Mouse (Mus musculus) embryonic facial prominence, embryonic 12.5 days (tissue): ENCODE measurements around the gene Rbl2. TPM values are rescaled to one million over a fixed set of nuclear protein-coding genes. Genes with fewer than 3 reads are reported as not detected.

Experiments used
- ATAC-seq: fragments of 200-750 bp; cut with Nextera tagmentation; 2 replicates; pipeline ENCODE4 v1.8.0; 2017; ENCODE audit not compliant: insufficient number of reproducible peaks, insufficient read depth, low FRiP score, low TSS enrichment
- H3K27ac ChIP-seq: fragments of 300-500 bp; sonication (generic); 2 replicates; pipeline ENCODE4 v1.5.1; 2016; ENCODE audit warnings: mild to moderate bottlenecking
- H3K27me3 ChIP-seq: fragments of 300-500 bp; sonication (generic); 2 replicates; pipeline ENCODE4 v1.6.1; 2016; ENCODE audit warnings: mild to moderate bottlenecking, moderate library complexity
- H3K36me3 ChIP-seq: fragments of 300-500 bp; sonication (generic); 2 replicates; pipeline ENCODE4 v1.6.1; 2016; ENCODE audit warnings: mild to moderate bottlenecking
- H3K4me1 ChIP-seq: fragments of 300-500 bp; sonication (generic); 2 replicates; pipeline ENCODE4 v1.6.1; 2016
- H3K4me2 ChIP-seq: fragments of 300-500 bp; sonication (generic); replicated peaks from 2 replicates; pipeline ENCODE4 v1.6.1; 2016; ENCODE audit warnings: mild to moderate bottlenecking, moderate library complexity
- H3K4me3 ChIP-seq: fragments of 300-500 bp; sonication (generic); 2 replicates; pipeline ENCODE4 v1.5.1; 2016; ENCODE audit warnings: mild to moderate bottlenecking
- H3K9ac ChIP-seq: fragments of 300-500 bp; sonication (generic); 2 replicates; pipeline ENCODE4 v1.6.1; 2016; ENCODE audit warnings: mild to moderate bottlenecking, moderate library complexity
- H3K9me3 ChIP-seq: fragments of 300-500 bp; sonication (generic); 2 replicates; pipeline ENCODE4 v1.6.1; 2016; ENCODE audit warnings: mild to moderate bottlenecking, moderate library complexity
- WGBS: fragments of 180-500 bp; shearing (Covaris S2); methylation state at CpG from one replicate; pipeline ENCODE4 v1.1.7; 2016; 5-methylcytosine and 5-hydroxymethylcytosine counted together
- polyA plus RNA-seq: library from polyadenylated mRNA; unstranded; fragments of >200 nt; fragmentation: Nextera tagmentation; extraction: Ambion mirVana; gene quantifications from 2 replicates; pipeline ENCODE4 v1.2.1, GENCODE M21; 2016

Rbl2 gene
- polyA plus RNA-seq, 1 experiment from 2014 or later: 16.5 TPM

GRCm38 (mm10) chr8:91147715-91148114 lies 77.9 kb downstream of the Rbl2 start:
- no peaks in the 10 kb centered on the region for H3K4me1 ChIP-seq
- H3K4me2 ChIP-seq: no peak overlapping the region
- no peak overlapping the region for H3K4me3 ChIP-seq
- ATAC-seq: no peak
- no peaks in the 10 kb centered on the region for H3K36me3 ChIP-seq
- no peaks in the 10 kb centered on the region for H3K27me3 ChIP-seq
- no peak overlapping the region for H3K9ac ChIP-seq
- no peak overlapping the region for H3K27ac ChIP-seq
- H3K9me3 ChIP-seq: no peaks in the 10 kb centered on the region
- 11% methylated on average over 6 of the region's 6 CpGs for WGBS

- no peaks in the 10 kb centered on the region for H3K4me1 ChIP-seq
- no peak for ATAC-seq
- no peak overlapping the region for H3K27ac ChIP-seq
- 76% methylated on average over 15 of the region's 15 CpGs for WGBS
- H3K27me3 ChIP-seq: no peaks in the 10 kb centered on the region
- no peaks in the 10 kb centered on the region for H3K9me3 ChIP-seq
- no peak overlapping the region for H3K4me2 ChIP-seq
- no peak overlapping the region for H3K4me3 ChIP-seq
- no peak overlapping the region for H3K9ac ChIP-seq
- H3K36me3 ChIP-seq: no peaks in the 10 kb centered on the region
Observed at GRCm38 (mm10) chr8:91148643-91149178, 78.9 kb downstream of the Rbl2 start.

GRCm38 (mm10) chr8:91149298-91149697 lies 79.4 kb downstream of the Rbl2 start:
- Histone ChIP-seq H3K9me3 (no peaks in the 10 kb centered on the region), H3K36me3 (no peaks in the 10 kb centered on the region), H3K27me3 (no peaks in the 10 kb centered on the region), H3K4me1 (no peaks in the 10 kb centered on the region), H3K9ac (no peak overlapping the region), H3K27ac (no peak overlapping the region), H3K4me2 (no peak overlapping the region), H3K4me3 (no peak overlapping the region)
- WGBS: 73% methylated on average over 3 of the region's 3 CpGs
- ATAC-seq: no peak

- ATAC-seq: no peak
- 88% methylated on average over 7 of the region's 7 CpGs for WGBS
- H3K27ac ChIP-seq: no peak overlapping the region
- H3K9me3 ChIP-seq: no peaks in the 10 kb centered on the region
- no peaks in the 10 kb centered on the region for H3K4me1 ChIP-seq
- H3K4me3 ChIP-seq: no peak overlapping the region
- no peak overlapping the region for H3K4me2 ChIP-seq
- H3K9ac ChIP-seq: no peak overlapping the region
- no peaks in the 10 kb centered on the region for H3K27me3 ChIP-seq
- H3K36me3 ChIP-seq: no peaks in the 10 kb centered on the region
Observed at GRCm38 (mm10) chr8:91151531-91151930, 81.7 kb downstream of the Rbl2 start.

GRCm38 (mm10) chr8:91153831-91154230 lies 84.0 kb downstream of the Rbl2 start:
- H3K9me3 ChIP-seq: no peaks in the 10 kb centered on the region
- H3K4me1 ChIP-seq: no peaks in the 10 kb centered on the region
- no peaks in the 10 kb centered on the region for H3K27me3 ChIP-seq
- H3K9ac ChIP-seq: no peak overlapping the region
- H3K4me3 ChIP-seq: no peak overlapping the region
- ATAC-seq: no peak
- no peak overlapping the region for H3K27ac ChIP-seq
- WGBS: 72% methylated on average over 3 of the region's 3 CpGs
- H3K4me2 ChIP-seq: no peak overlapping the region
- H3K36me3 ChIP-seq: no peaks in the 10 kb centered on the region

GRCm38 (mm10) chr8:91154564-91154963 lies 84.7 kb downstream of the Rbl2 start:
- H3K9me3 ChIP-seq: no peaks in the 10 kb centered on the region
- H3K27ac ChIP-seq: no peak overlapping the region
- H3K4me3 ChIP-seq: no peak overlapping the region
- H3K4me2 ChIP-seq: no peak overlapping the region
- ATAC-seq: no peak
- no peaks in the 10 kb centered on the region for H3K4me1 ChIP-seq
- H3K27me3 ChIP-seq: no peaks in the 10 kb centered on the region
- WGBS: 52% methylated on average over 6 of the region's 6 CpGs
- no peaks in the 10 kb centered on the region for H3K36me3 ChIP-seq
- H3K9ac ChIP-seq: no peak overlapping the region

- H3K36me3 ChIP-seq: no peaks in the 10 kb centered on the region
- no peaks in the 10 kb centered on the region for H3K27me3 ChIP-seq
- no peak for ATAC-seq
- no peak overlapping the region for H3K9ac ChIP-seq
- 97% methylated on average over 10 of the region's 10 CpGs for WGBS
- no peak overlapping the region for H3K4me3 ChIP-seq
- no peak overlapping the region for H3K4me2 ChIP-seq
- H3K4me1 ChIP-seq: no peaks in the 10 kb centered on the region
- no peaks in the 10 kb centered on the region for H3K9me3 ChIP-seq
- H3K27ac ChIP-seq: no peak overlapping the region
Observed at GRCm38 (mm10) chr8:91158617-91159016, 88.8 kb downstream of the Rbl2 start.

GRCm38 (mm10) chr8:91159959-91160800 lies 90.3 kb downstream of the Rbl2 start:
- H3K36me3 ChIP-seq: no peaks in the 10 kb centered on the region
- no peak overlapping the region for H3K4me2 ChIP-seq
- WGBS: 62% methylated on average over 15 of the region's 15 CpGs
- no peaks in the 10 kb centered on the region; the same call in 1 of the 2 replicates for H3K9me3 ChIP-seq
- no peaks in the 10 kb centered on the region for H3K4me1 ChIP-seq
- no peaks in the 10 kb centered on the region for H3K27me3 ChIP-seq
- H3K27ac ChIP-seq: no peak overlapping the region
- H3K4me3 ChIP-seq: no peak overlapping the region
- no peak overlapping the region for H3K9ac ChIP-seq
- ATAC-seq: no peak

GRCm38 (mm10) chr8:91170152-91170551 lies 100.3 kb downstream of the Rbl2 start:
- WGBS: 82% methylated on average over 6 of the region's 6 CpGs
- no peaks in the 10 kb centered on the region for H3K36me3 ChIP-seq
- H3K4me3 ChIP-seq: no peak overlapping the region
- no peak overlapping the region for H3K4me2 ChIP-seq
- H3K9me3 ChIP-seq: no peaks in the 10 kb centered on the region
- no peak overlapping the region for H3K27ac ChIP-seq
- no peak for ATAC-seq
- H3K4me1 ChIP-seq: no peaks in the 10 kb centered on the region
- no peaks in the 10 kb centered on the region for H3K27me3 ChIP-seq
- no peak overlapping the region for H3K9ac ChIP-seq

GRCm38 (mm10) chr8:91170914-91171313 lies 101.1 kb downstream of the Rbl2 start:
- H3K4me3 ChIP-seq: no peak overlapping the region
- WGBS: 53% methylated on average over 14 of the region's 14 CpGs
- no peak overlapping the region for H3K4me2 ChIP-seq
- H3K4me1 ChIP-seq: no peaks in the 10 kb centered on the region
- no peaks in the 10 kb centered on the region for H3K9me3 ChIP-seq
- H3K36me3 ChIP-seq: no peaks in the 10 kb centered on the region
- H3K27ac ChIP-seq: no peak overlapping the region
- no peak for ATAC-seq
- H3K27me3 ChIP-seq: no peaks in the 10 kb centered on the region
- no peak overlapping the region for H3K9ac ChIP-seq

GRCm38 (mm10) chr8:91171605-91172004 lies 101.7 kb downstream of the Rbl2 start:
- Histone ChIP-seq H3K9me3 (no peaks in the 10 kb centered on the region), H3K36me3 (no peaks in the 10 kb centered on the region), H3K27ac (0 out of 2 replicates have a peak overlapping the region, but pooled peaks have one; percentile 30), H3K4me3 (no peak overlapping the region), H3K4me1 (no peaks in the 10 kb centered on the region), H3K4me2 (no peak overlapping the region), H3K27me3 (no peaks in the 10 kb centered on the region), H3K9ac (no peak overlapping the region)
- WGBS: 42% methylated on average over 13 of the region's 13 CpGs
- ATAC-seq: 0 out of 2 replicates have a peak, but pooled peaks have one; percentile 41
